Mouse (Mus musculus): ENCODE measurements around the gene Slit2.
A peak's percentile ranks its signal among the peaks of the same experiment; 100 is the strongest.

The Slit2 gene

DNA sequence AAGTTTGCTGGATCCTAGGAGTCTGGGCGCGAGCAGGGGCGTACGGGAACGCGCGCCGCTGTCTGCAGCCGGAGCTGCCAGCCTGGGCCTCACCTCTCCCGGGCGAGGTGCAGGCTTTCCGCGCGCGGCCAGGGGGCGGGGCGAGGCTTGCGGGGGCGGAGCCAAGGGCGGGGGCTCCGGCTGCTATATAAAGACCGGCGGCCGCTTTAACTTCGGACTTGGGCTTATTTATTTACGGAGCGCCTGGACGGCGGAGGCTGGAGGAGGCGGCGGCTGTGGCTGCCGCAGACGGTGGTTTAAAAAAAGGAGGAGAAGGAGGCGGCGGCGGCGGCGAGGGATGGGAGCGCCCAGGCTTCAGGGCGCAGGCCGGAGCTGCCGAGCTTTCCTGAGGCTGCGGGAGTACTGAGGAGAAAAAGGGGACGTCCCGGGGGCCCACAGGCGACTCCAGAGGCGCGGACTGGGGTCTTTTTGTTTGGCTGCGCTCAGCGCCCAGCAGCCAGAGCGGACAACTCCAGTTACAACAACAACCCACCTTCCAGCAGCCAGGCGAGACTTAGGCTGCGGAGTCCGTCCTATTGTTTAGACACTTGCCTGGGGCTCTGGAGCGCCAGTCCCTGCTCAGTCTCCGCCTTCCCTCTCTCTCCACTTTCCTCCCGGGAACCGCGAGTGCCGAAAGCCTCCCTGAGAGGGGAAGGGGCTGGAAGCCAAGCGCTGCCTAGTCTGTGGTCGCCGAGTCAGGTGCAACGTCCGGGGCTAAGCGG, at the start of gene Slit2:
Gene Slit2 (plus strand): TSS at position 198 of the 761 bp plus-strand sequence.
- peak; percentile 26 to 69 for DNase-seq (ENCODE audit: low spot score in 2 of 2)

DNA sequence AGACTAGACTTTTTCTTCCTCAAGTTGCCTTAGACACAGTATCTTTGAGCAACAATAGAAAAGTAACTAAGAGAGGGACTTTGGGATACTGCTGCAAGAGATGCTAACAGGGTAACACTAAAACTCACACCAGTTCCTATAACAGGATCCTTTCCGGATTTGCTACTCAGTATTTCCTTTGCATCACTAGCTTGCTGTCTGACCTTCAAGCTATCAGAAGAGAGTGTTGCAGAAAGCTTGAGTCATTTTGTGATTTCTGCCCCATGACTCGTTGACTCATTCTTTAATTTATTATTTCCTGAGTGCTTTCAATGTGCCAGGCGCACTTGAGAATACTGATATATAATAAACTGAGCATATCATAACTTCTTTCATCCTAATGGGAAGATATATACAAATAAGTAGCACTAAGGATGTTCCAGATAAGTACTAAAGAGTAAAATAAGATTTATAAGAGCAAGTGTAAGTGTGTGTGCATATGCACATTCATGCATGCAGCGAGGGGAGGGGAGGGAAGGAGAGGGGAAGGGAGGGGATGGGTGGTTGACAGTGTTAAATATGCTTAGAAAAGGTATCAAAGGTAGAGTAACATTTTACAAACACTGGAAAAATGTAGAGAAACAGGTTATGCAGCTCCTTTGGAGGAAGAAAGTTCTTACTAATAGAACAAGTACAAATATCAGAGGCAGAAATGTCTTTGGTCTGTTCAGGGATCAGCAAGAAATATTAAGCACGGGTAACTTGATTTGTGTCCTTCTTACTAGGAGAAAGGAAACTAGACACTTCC, 44.2 kb upstream of the Slit2 start:
- no peak for DNase-seq (ENCODE audit: low spot score in 2 of 2)

GRCm38 (mm10) chr5:47956451-47956850, 26.5 kb upstream of the Slit2 start:
- DNase-seq (ENCODE audit: low spot score in 2 of 2), result no peak

DNA sequence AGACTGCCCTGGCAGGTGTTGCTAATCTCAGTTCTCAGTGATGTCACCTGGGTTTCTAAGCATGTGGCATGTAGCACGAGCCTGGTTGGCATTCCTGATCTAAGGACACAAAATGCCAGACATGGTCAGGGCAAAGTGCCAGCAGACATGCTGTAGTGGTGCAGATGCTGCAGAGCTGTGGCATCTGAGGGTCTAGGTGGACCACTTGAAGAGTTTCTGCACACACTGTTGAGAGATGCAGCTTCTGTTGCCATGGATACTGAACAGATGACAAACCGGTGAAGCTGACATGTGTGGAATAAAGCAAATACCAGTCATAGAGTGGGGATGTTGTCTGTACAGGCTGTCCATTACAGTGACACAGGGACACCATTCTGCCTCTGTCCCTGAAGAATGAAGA, 7.1 kb upstream of the Slit2 start:
- no peak for DNase-seq (ENCODE audit: low spot score in 2 of 2)

DNA sequence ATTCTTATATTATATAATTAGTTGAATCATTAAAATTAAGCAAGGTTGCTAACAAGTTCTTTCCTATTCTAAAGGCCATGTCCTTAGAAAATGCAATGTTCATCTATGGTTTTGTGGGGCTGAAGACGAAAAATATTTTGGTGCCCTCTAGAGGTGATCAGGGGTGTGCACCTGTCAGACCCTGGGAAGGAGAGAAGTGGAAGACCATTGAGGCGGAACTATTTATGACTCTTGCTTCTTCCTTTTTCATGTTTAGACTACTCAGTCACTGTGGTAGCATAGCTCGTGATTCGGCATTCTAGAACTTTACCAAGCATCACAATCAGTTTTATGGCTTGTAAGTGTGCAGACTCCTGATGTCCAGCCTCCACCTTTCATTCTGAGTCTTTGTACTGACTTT, 3.6 kb upstream of the Slit2 start:
- no peak for DNase-seq (ENCODE audit: low spot score in 2 of 2)

DNA sequence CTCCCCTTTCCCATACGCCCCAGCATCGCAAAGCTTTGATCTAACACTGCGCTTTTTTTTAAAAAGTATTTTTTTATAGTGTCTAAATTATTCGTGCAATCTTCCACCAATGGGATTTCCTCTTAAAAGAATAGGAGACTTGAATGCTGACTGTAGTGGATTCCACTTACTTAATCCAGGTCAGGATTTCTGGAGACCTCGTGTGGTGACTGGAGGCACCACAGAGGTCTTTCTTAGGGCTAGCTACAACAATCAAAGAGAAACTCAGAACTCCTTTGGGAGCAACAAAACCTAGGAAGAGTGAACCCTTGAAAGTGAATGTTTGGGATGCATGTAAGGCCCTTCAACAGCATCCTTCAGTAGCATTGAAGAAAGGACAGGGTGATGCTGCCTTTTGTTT, 2.5 kb upstream of the Slit2 start:
- no peak for DNase-seq (ENCODE audit: low spot score in 2 of 2)

GRCm38 (mm10) chr5:47981951-47982350, 987 bp upstream of the Slit2 start:
- DNase-seq (ENCODE audit: low spot score in 2 of 2), result no peak

GRCm38 (mm10) chr5:47983746-47984583, 1.0 kb downstream of the Slit2 start:
- no peak for DNase-seq (ENCODE audit: low spot score in 2 of 2)

DNA sequence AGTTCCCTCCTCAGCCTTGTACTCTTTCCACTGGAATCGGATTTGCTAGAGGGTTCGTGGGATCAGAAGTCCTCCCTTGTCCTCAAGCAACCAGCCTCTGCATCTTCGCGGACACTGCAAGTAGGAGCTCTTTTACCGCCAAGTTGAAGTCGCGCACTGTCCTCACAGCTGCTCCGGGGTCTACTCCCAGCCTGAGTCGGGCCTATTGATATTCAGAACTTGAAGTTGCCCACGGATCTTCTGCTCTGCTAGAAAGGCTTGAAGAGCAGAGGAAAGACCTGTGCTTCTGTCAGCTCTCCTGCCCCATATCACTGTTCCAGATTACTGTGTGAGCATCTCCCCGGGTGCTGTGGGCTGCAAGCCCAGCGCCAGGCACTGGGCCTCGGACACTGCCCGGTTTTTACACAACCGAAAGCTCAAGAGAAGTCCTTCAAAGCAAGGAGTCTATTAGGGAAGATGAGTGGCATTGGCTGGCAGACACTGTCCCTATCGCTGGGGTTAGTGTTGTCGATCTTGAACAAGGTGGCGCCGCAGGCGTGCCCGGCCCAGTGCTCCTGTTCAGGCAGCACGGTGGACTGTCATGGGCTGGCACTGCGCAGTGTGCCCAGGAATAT, 1.8 kb downstream of the Slit2 start:
- DNase-seq (ENCODE audit: low spot score in 2 of 2), result no peak

GRCm38 (mm10) chr5:47985198-47985631, 2.3 kb downstream of the Slit2 start:
- no peak for DNase-seq (ENCODE audit: low spot score in 2 of 2)

GRCm38 (mm10) chr5:47985901-47986670, 3.1 kb downstream of the Slit2 start:
- DNase-seq (ENCODE audit: low spot score in 2 of 2), result no peak

DNA sequence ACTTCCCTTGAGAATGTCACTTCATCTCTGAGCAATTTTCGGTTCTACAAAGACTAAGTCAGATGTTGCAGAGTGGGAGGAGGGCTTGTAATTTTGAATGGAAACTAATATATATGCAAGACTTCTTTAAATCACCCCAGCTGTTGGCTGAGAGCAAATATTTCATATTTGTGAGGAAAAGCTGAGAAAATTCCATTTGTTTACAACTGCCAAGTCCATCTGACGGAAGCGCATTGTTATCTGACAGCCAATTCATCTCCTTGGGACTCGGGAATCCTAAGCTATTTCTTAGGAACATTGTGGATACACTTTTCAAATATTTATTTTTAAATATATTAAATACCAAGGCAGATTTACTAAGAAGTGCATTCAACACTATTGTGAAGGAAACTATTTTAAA, 8.0 kb downstream of the Slit2 start:
- DNase-seq (ENCODE audit: low spot score in 2 of 2), result no peak

DNA sequence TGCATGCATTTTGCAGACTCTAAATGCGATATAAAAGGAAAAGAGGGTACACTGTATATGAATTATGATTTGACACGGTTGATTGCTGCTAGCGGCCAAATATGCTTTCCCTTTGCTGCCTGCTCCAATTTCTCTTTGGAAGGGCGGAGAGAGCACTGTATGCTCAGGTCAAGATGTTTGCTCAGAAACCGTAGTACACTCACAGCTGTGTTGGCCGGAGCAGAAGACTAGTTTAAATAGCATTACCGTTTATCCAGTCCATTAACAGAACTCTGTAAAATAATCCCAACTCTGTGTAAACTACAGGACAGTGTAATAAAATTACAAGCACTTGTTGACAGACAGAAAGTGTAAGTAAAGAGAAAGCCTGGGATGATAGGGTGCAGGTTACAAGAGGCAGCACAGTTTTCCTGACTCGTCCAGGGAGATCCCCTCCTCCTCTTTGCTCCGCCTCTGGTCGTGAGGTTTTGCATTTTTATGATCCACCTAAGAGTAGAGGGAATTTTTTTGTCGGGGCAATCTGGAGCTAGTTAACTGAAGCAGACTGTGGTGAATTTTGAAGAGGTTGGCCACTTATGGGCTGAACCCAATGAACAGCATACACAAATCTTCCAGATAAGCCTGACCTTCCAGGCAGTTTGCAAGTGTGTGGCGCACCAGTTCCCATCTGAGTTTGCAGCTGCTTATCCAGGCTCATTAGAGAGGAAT, 20.9 kb downstream of the Slit2 start:
- no peak for DNase-seq (ENCODE audit: low spot score in 2 of 2)

DNA sequence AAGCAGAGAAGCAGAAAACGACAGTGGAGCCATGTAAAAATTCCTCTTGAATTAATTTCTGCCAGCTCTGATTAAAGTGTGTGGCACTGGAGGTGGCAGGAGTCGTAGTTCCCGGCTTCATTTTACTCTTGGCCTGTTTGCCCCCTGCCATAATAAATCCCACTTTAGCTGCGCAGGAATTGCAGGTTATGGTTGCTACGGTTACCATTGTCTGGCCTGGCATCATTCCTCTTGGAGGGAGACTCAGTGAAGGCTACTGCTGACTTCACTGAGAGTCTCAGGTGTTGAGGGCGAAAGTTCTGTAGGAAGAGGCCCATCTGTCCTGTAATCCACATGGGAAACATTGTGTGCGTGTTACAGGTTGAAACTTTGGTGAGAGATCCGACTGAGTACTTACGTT, 22.6 kb downstream of the Slit2 start:
- DNase-seq (ENCODE audit: low spot score in 2 of 2), result no peak

DNA sequence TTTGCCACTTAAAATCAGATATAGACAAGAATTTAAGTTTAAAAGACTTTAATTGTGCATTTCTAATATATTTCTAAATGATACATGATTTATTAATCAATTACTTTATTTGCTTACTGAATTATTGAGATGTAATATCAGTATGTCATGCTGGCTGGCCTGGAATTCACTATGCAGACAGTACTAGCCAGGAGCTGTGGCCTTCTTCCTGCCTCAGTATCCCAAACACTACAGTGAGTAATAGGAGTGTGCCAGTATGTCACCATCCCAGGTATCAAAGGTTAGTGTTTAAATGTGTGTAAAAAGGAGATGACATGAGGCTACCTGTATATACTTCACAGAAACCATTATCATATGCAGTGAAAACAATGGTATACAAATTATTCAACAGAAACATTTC, 23.1 kb downstream of the Slit2 start:
- no peak for DNase-seq (ENCODE audit: low spot score in 2 of 2)

GRCm38 (mm10) chr5:48023441-48023840, 40.5 kb downstream of the Slit2 start:
- no peak for DNase-seq (ENCODE audit: low spot score in 2 of 2)

GRCm38 (mm10) chr5:48034875-48035274, 51.9 kb downstream of the Slit2 start:
- no peak for DNase-seq (ENCODE audit: low spot score in 2 of 2)

GRCm38 (mm10) chr5:48038033-48038432, 55.1 kb downstream of the Slit2 start:
- DNase-seq (ENCODE audit: low spot score in 2 of 2), result no peak

- DNase-seq (ENCODE audit: low spot score in 2 of 2), result no peak
Observed at GRCm38 (mm10) chr5:48048986-48049751, 66.2 kb downstream of the Slit2 start.

Data from spleen, postnatal 10 days (tissue).